Mouse (Mus musculus) hindbrain, embryonic 14.5 days (tissue): ENCODE measurements around the gene Stom. TPM values are rescaled to one million over a fixed set of nuclear protein-coding genes. Genes with fewer than 3 reads are reported as not detected.
A peak's percentile ranks its signal among the peaks of the same experiment; 100 is the strongest.

Experiments
- ATAC-seq: fragments of 200-750 bp; cut with Nextera tagmentation; 2 replicates; pipeline ENCODE4 v1.8.0; 2017; ENCODE audit warnings: moderate number of reproducible peaks, mild to moderate bottlenecking, moderate TSS enrichment, moderate library complexity; ENCODE audit not compliant: low FRiP score
- DNase-seq: peaks from one replicate; pipeline ENCODE4 v3.0.0-alpha.2; 2015; ENCODE audit warnings: low spot score
- H3K27ac ChIP-seq: fragments of 300-500 bp; sonication (generic); 2 replicates; pipeline ENCODE4 v1.5.1; 2014; ENCODE audit warnings: mild to moderate bottlenecking, moderate library complexity
- H3K27me3 ChIP-seq: fragments of 300-500 bp; sonication (generic); 2 replicates; pipeline ENCODE4 v1.6.1; 2014; ENCODE audit warnings: mild to moderate bottlenecking, low read length, mixed read lengths; ENCODE audit not compliant: control insufficient read depth, insufficient read depth
- H3K36me3 ChIP-seq: fragments of 300-500 bp; sonication (generic); replicated peaks from 2 replicates; pipeline ENCODE4 v1.6.1; 2014; ENCODE audit not compliant: control insufficient read depth, insufficient read depth
- H3K4me1 ChIP-seq: fragments of 300-500 bp; sonication (generic); replicated peaks from 2 replicates; pipeline ENCODE4 v1.6.1; 2014; ENCODE audit warnings: antibody characterized with exemption, low read length, mixed read lengths; ENCODE audit not compliant: control insufficient read depth, insufficient read depth
- H3K4me2 ChIP-seq: fragments of 300-500 bp; sonication (generic); replicated peaks from 2 replicates; pipeline ENCODE4 v1.6.1; 2014; ENCODE audit warnings: mild to moderate bottlenecking, moderate library complexity
- H3K4me3 ChIP-seq: fragments of 300-500 bp; sonication (generic); replicated peaks from 2 replicates; pipeline ENCODE4 v1.5.1; 2014; ENCODE audit warnings: mild to moderate bottlenecking, low read length
- H3K9ac ChIP-seq: fragments of 300-500 bp; sonication (generic); 2 replicates; pipeline ENCODE4 v1.6.1; 2014
- H3K9me3 ChIP-seq: fragments of 300-500 bp; sonication (generic); 2 replicates; pipeline ENCODE4 v1.6.1; 2016; ENCODE audit warnings: low read length; ENCODE audit not compliant: control insufficient read depth
- WGBS: fragments of 180-500 bp; shearing (Covaris S2); extraction: QIAGEN DNeasy Blood & Tissue Kit; methylation state at CpG from one replicate; pipeline ENCODE4 v1.1.7; 2014; 5-methylcytosine and 5-hydroxymethylcytosine counted together
- polyA plus RNA-seq: library from polyadenylated mRNA; unstranded; fragments of >200 nt; fragmentation: Nextera tagmentation; extraction: Ambion mirVana; gene quantifications from 2 replicates; pipeline ENCODE4 v1.2.1, GENCODE M21; 2014

Gene Stom
- polyA plus RNA-seq, 1 experiment from 2014 or later: 24.4 TPM

- no peaks in the 10 kb centered on the region for H3K36me3 ChIP-seq
- ATAC-seq (no peak), DNase-seq (no peak)
- no peak overlapping the region for H3K4me2 ChIP-seq
- H3K27me3 ChIP-seq: no peaks in the 10 kb centered on the region
- WGBS: 87% methylated on average over 3 of the region's 3 CpGs
- H3K4me3 ChIP-seq: no peak overlapping the region
- H3K9ac ChIP-seq: no peak overlapping the region
- H3K27ac ChIP-seq: no peak overlapping the region
- H3K9me3 ChIP-seq: no peaks in the 10 kb centered on the region
- no peaks in the 10 kb centered on the region for H3K4me1 ChIP-seq
Observed at GRCm38 (mm10) chr2:35342605-35343004, 5.8 kb upstream of the Stom start.

GRCm38 (mm10) chr2:35338707-35339106 lies 1.9 kb upstream of the Stom start:
- H3K27ac ChIP-seq: no peak overlapping the region
- no peak for ATAC-seq
- no peak for DNase-seq
- H3K36me3 ChIP-seq: no peaks in the 10 kb centered on the region
- no peak overlapping the region for H3K9ac ChIP-seq
- H3K9me3 ChIP-seq: no peaks in the 10 kb centered on the region
- WGBS: 84% methylated on average over 6 of the region's 6 CpGs
- peaks cover 18% of the 10 kb centered on the region for H3K4me1 ChIP-seq
- no peak overlapping the region for H3K4me2 ChIP-seq
- H3K27me3 ChIP-seq: no peaks in the 10 kb centered on the region
- H3K4me3 ChIP-seq: no peak overlapping the region

- WGBS: 83% methylated on average over 1 of the region's 1 CpGs
- Histone ChIP-seq H3K36me3 (no peaks in the 10 kb centered on the region), H3K4me3 (no peak overlapping the region), H3K27ac (no peak overlapping the region), H3K4me2 (no peak overlapping the region), H3K9ac (no peak overlapping the region), H3K4me1 (peaks cover 18% of the 10 kb centered on the region), H3K27me3 (no peaks in the 10 kb centered on the region), H3K9me3 (no peaks in the 10 kb centered on the region)
- DNase-seq: no peak
- no peak for ATAC-seq
Observed at GRCm38 (mm10) chr2:35338036-35338435, 1.3 kb upstream of the Stom start.

- Histone ChIP-seq H3K9ac (peak overlapping the region; percentile 42), H3K36me3 (no peaks in the 10 kb centered on the region), H3K27ac (no peak overlapping the region), H3K4me1 (peaks cover 18% of the 10 kb centered on the region), H3K9me3 (no peaks in the 10 kb centered on the region), H3K4me2 (peak overlapping the region; percentile 99), H3K27me3 (no peaks in the 10 kb centered on the region), H3K4me3 (peak overlapping the region; percentile 72)
- DNase-seq: no peak
- no peak for ATAC-seq
- WGBS: 40% methylated on average over 10 of the region's 10 CpGs
Observed at GRCm38 (mm10) chr2:35337419-35337818, 643 bp upstream of the Stom start.

GRCm38 (mm10) chr2:35335620-35336019 lies 1.2 kb downstream of the Stom start:
- H3K27ac ChIP-seq: no peak overlapping the region

GRCm38 (mm10) chr2:35333670-35334069 lies 3.1 kb downstream of the Stom start:
- Histone ChIP-seq H3K4me3 (no peak overlapping the region), H3K4me1 (peaks cover 18% of the 10 kb centered on the region), H3K36me3 (no peaks in the 10 kb centered on the region), H3K4me2 (no peak overlapping the region), H3K9ac (no peak overlapping the region), H3K9me3 (no peaks in the 10 kb centered on the region), H3K27me3 (no peaks in the 10 kb centered on the region), H3K27ac (no peak overlapping the region)
- no peak for DNase-seq
- no peak for ATAC-seq

More at GRCm38 (mm10) chr2:35335620-35336019, 1.2 kb downstream of the Stom start:
- Histone ChIP-seq H3K27me3 (no peaks in the 10 kb centered on the region), H3K4me2 (peak overlapping the region; percentile 99), H3K9ac (peak overlapping the region; percentile 81), H3K9me3 (no peaks in the 10 kb centered on the region), H3K4me3 (peak overlapping the region; percentile 72), H3K36me3 (no peaks in the 10 kb centered on the region), H3K4me1 (peaks cover 18% of the 10 kb centered on the region)
- ATAC-seq (no peak), DNase-seq (no peak)
- 9% methylated on average over 7 of the region's 7 CpGs for WGBS

GRCm38 (mm10) chr2:35331205-35331604 lies 5.6 kb downstream of the Stom start:
- Histone ChIP-seq H3K4me1 (peaks cover 12% of the 10 kb centered on the region), H3K36me3 (no peaks in the 10 kb centered on the region), H3K27me3 (no peaks in the 10 kb centered on the region), H3K9ac (no peak overlapping the region), H3K4me3 (no peak overlapping the region), H3K4me2 (no peak overlapping the region), H3K9me3 (no peaks in the 10 kb centered on the region), H3K27ac (no peak overlapping the region)
- ATAC-seq: no peak
- 78% methylated on average over 2 of the region's 2 CpGs for WGBS
- no peak for DNase-seq

GRCm38 (mm10) chr2:35329061-35329460 lies 7.7 kb downstream of the Stom start:
- H3K27me3 ChIP-seq: no peaks in the 10 kb centered on the region
- 91% methylated on average over 2 of the region's 2 CpGs for WGBS
- H3K4me3 ChIP-seq: no peak overlapping the region
- DNase-seq (no peak), ATAC-seq (no peak)
- no peak overlapping the region for H3K9ac ChIP-seq
- H3K27ac ChIP-seq: no peak overlapping the region
- H3K4me1 ChIP-seq: no peaks in the 10 kb centered on the region
- H3K9me3 ChIP-seq: no peaks in the 10 kb centered on the region
- no peaks in the 10 kb centered on the region for H3K36me3 ChIP-seq
- H3K4me2 ChIP-seq: no peak overlapping the region

- no peaks in the 10 kb centered on the region for H3K9me3 ChIP-seq
- no peak for DNase-seq
- H3K27me3 ChIP-seq: no peaks in the 10 kb centered on the region
- H3K4me3 ChIP-seq: no peak overlapping the region
- H3K36me3 ChIP-seq: no peaks in the 10 kb centered on the region
- ATAC-seq: no peak
- H3K27ac ChIP-seq: no peak overlapping the region
- H3K4me1 ChIP-seq: no peaks in the 10 kb centered on the region
- no peak overlapping the region for H3K9ac ChIP-seq
- H3K4me2 ChIP-seq: no peak overlapping the region
- 47% methylated on average over 11 of the region's 11 CpGs for WGBS
Observed at GRCm38 (mm10) chr2:35328064-35328792, 8.5 kb downstream of the Stom start.

- WGBS: 77% methylated on average over 10 of the region's 10 CpGs
- Histone ChIP-seq H3K4me3 (no peak overlapping the region), H3K36me3 (no peaks in the 10 kb centered on the region), H3K4me1 (no peaks in the 10 kb centered on the region), H3K27me3 (no peaks in the 10 kb centered on the region), H3K27ac (no peak overlapping the region), H3K4me2 (no peak overlapping the region), H3K9ac (no peak overlapping the region), H3K9me3 (no peaks in the 10 kb centered on the region)
- DNase-seq (no peak), ATAC-seq (no peak)
Observed at GRCm38 (mm10) chr2:35327583-35327982, 9.2 kb downstream of the Stom start.
